Mouse (Mus musculus) midbrain, embryonic 16.5 days (tissue): ENCODE measurements around the gene Phkb. TPM values are rescaled to one million over a fixed set of nuclear protein-coding genes. Genes with fewer than 3 reads are reported as not detected.

Experiments used
- ATAC-seq: fragments of 200-750 bp; cut with Nextera tagmentation; 2 replicates; pipeline ENCODE4 v1.8.0; 2017; ENCODE audit warnings: moderate TSS enrichment
- H3K27ac ChIP-seq: fragments of 300-500 bp; sonication (generic); 2 replicates; pipeline ENCODE4 v1.5.1; 2014; ENCODE audit warnings: mild to moderate bottlenecking, low read length, mixed read lengths
- H3K27me3 ChIP-seq: fragments of 300-500 bp; sonication (generic); 2 replicates; pipeline ENCODE4 v1.6.1; 2014; ENCODE audit warnings: low read depth, low read length, mixed read lengths; ENCODE audit not compliant: control insufficient read depth, insufficient read depth
- H3K36me3 ChIP-seq: fragments of 300-500 bp; sonication (generic); 2 replicates; pipeline ENCODE4 v1.6.1; 2014; ENCODE audit warnings: mild to moderate bottlenecking, low read length, moderate library complexity, mixed read lengths; ENCODE audit not compliant: control insufficient read depth, insufficient read depth
- H3K4me1 ChIP-seq: fragments of 300-500 bp; sonication (generic); 2 replicates; pipeline ENCODE4 v1.6.1; 2014; ENCODE audit warnings: mild to moderate bottlenecking, low read length, mixed read lengths; ENCODE audit not compliant: control insufficient read depth, insufficient read depth
- H3K4me2 ChIP-seq: fragments of 300-500 bp; sonication (generic); 2 replicates; pipeline ENCODE4 v1.6.1; 2014; ENCODE audit warnings: mild to moderate bottlenecking, low read length, mixed read lengths
- H3K4me3 ChIP-seq: fragments of 300-500 bp; sonication (generic); 2 replicates; pipeline ENCODE4 v1.5.1; 2014; ENCODE audit warnings: low read depth, mild to moderate bottlenecking, low read length, moderate library complexity, mixed read lengths
- H3K9ac ChIP-seq: fragments of 300-500 bp; sonication (generic); 2 replicates; pipeline ENCODE4 v1.6.1; 2014; ENCODE audit warnings: low read depth, low read length, mixed read lengths
- H3K9me3 ChIP-seq: fragments of 300-500 bp; sonication (generic); replicated peaks from 2 replicates; pipeline ENCODE4 v1.6.1; 2014; ENCODE audit warnings: mild to moderate bottlenecking, low read length, mixed read lengths; ENCODE audit not compliant: control insufficient read depth, poor library complexity, severe bottlenecking
- WGBS: fragments of 180-500 bp; shearing (Covaris S2); extraction: QIAGEN DNeasy Blood & Tissue Kit; methylation state at CpG from one replicate; pipeline ENCODE4 v1.1.7; 2014; 5-methylcytosine and 5-hydroxymethylcytosine counted together
- polyA plus RNA-seq: library from polyadenylated mRNA; unstranded; fragments of >200 nt; fragmentation: Nextera tagmentation; extraction: Ambion mirVana; gene quantifications from 2 replicates; pipeline ENCODE4 v1.2.1, GENCODE M21; 2015

Gene Phkb
- polyA plus RNA-seq, 1 experiment from 2014 or later, result 32.6 TPM

GRCm38 (mm10) chr8:85924991-85925390, 84.2 kb downstream of the Phkb start:
- H3K36me3 ChIP-seq, result no peaks in the 10 kb centered on the region
- no peak overlapping the region for H3K27ac ChIP-seq

DNA sequence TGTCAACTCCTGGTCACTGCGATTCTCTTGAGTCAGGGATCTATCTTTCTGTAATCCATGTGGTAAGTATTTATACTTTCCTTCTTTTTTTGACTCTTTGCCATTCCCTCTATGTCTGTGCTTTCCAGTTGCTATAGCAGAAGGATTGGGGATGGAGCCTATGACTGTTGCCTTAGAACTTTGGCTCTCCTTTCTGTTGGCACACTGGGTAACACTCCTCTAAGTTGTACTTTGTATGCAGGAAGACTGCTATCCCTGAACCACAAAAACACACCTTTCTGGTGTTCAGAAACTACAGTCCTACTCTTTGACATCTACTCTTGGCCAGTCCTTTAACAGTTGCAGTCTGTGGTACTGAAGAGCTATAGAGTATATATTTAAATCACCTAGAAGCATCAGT, 84.8 kb downstream of the Phkb start:
- Histone ChIP-seq H3K4me1 (0 out of 2 replicates have a peak, but pooled peaks cover 3% of the 10 kb centered on the region), H3K9me3 (no peaks in the 10 kb centered on the region), H3K4me3 (no peak overlapping the region), H3K27me3 (no peaks in the 10 kb centered on the region), H3K36me3 (no peaks in the 10 kb centered on the region), H3K9ac (no peak overlapping the region), H3K4me2 (no peak overlapping the region), H3K27ac (no peak overlapping the region)
- WGBS, result 100% methylated on average over 1 of the region's 1 CpGs
- ATAC-seq, result no peak

More at GRCm38 (mm10) chr8:85924991-85925390, 84.2 kb downstream of the Phkb start:
- H3K4me1 ChIP-seq, result 0 out of 2 replicates have a peak, but pooled peaks cover 3% of the 10 kb centered on the region
- H3K4me2 ChIP-seq, result no peak overlapping the region
- H3K9me3 ChIP-seq, result no peaks in the 10 kb centered on the region
- no peaks in the 10 kb centered on the region for H3K27me3 ChIP-seq
- no peak overlapping the region for H3K4me3 ChIP-seq
- H3K9ac ChIP-seq, result no peak overlapping the region
- no peak for ATAC-seq

DNA sequence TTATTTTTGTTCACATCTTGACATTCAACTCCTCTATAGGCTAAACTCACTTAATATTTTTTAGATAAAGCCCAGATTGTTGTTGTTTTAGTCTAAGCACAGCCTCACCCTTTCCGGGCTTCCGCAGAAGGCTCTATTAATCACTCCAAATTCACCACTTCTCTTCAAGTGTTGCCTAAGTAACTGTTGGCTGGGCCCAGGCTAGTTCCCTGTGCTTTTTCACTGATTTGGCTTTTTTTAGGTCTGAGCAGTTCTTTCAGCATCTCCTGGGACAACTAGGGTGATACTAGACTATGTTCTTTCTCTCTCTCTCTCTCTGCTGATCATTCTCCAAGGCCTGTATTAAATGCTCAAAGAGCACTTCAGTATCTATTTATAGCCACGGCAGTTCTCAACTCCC, 85.3 kb downstream of the Phkb start:
- Histone ChIP-seq H3K4me2 (no peak overlapping the region), H3K27me3 (no peaks in the 10 kb centered on the region), H3K9ac (no peak overlapping the region), H3K9me3 (no peaks in the 10 kb centered on the region), H3K4me1 (0 out of 2 replicates have a peak, but pooled peaks cover 3% of the 10 kb centered on the region), H3K4me3 (no peak overlapping the region), H3K27ac (no peak overlapping the region), H3K36me3 (no peaks in the 10 kb centered on the region)
- WGBS, result 78% methylated on average over 3 of the region's 3 CpGs
- ATAC-seq, result peak; percentile 28; the same call in 1 of the 2 replicates

DNA sequence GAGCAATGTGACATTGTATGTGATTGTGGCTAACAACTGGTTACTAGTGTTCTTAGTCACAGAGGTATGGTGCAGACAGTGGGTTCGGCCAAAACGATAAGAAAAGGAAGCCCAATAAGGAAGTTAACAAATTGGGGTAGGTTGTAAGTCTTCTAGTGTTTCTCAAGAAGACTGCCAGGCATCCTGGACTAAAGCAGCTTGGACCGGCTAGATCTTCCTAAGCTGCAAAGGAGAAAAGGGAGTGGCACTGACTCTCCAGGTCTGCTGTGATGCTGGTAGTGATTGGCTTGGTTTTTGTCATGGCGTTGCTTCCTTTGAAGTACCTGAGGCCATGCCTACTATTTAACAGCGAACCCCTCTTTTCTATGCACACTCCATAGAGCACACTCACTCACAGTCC, 95.4 kb downstream of the Phkb start:
- Histone ChIP-seq H3K4me2 (no peak overlapping the region), H3K4me3 (no peak overlapping the region), H3K27me3 (no peaks in the 10 kb centered on the region), H3K9ac (no peak overlapping the region), H3K27ac (no peak overlapping the region), H3K9me3 (no peaks in the 10 kb centered on the region), H3K4me1 (no peaks in the 10 kb centered on the region), H3K36me3 (no peaks in the 10 kb centered on the region)
- WGBS, result 95% methylated on average over 5 of the region's 5 CpGs
- no peak for ATAC-seq

DNA sequence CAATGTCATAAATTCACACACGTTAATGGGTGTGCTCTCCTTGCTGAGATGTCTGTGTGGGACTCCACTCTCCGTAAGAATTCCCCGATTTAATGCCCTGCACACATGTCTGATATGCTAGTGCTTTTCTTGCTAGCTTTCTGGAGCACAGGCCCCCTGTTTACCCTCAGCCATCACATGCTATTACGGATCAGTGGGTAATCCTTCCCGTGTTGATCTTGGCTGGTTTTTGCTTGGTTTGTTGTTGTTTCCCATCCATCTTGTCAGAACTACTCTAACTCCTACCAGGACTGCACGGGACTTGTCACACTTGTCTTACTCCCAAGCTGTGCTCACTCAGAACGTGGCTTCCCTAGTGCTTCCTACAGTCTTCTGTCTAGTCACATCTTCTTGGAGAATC, 96.6 kb downstream of the Phkb start:
- H3K9me3 ChIP-seq, result no peaks in the 10 kb centered on the region
- WGBS, result 88% methylated on average over 7 of the region's 7 CpGs
- no peak overlapping the region for H3K4me2 ChIP-seq
- no peaks in the 10 kb centered on the region for H3K36me3 ChIP-seq
- ATAC-seq, result no peak
- no peak overlapping the region for H3K27ac ChIP-seq
- no peaks in the 10 kb centered on the region for H3K4me1 ChIP-seq
- no peaks in the 10 kb centered on the region for H3K27me3 ChIP-seq
- H3K4me3 ChIP-seq, result no peak overlapping the region
- no peak overlapping the region for H3K9ac ChIP-seq

DNA sequence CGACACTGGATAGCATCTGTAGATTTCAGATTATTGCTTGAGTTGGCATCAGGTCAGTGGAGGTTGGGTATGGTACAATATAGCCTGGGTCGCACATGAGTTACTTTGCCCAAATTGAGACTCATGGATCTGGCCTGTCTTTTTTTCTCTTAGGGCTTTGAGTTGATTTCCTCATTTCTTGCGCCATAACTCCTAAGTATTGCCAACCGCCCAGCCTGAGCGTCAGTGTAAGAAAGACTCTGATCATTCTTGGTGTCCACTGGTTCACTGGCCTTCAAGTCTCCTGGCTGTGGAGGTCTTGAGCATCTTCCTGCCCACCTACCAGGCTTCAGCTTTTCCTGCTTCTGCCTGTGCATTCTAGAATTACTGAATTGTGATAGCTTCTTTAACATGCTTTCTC, 104.1 kb downstream of the Phkb start:
- ATAC-seq, result no peak
- Histone ChIP-seq H3K9me3 (no peaks in the 10 kb centered on the region), H3K4me2 (no peak overlapping the region), H3K9ac (no peak overlapping the region), H3K27me3 (no peaks in the 10 kb centered on the region), H3K4me3 (no peak overlapping the region), H3K27ac (no peak overlapping the region), H3K4me1 (no peaks in the 10 kb centered on the region), H3K36me3 (no peaks in the 10 kb centered on the region)
- over 99% methylated on average over 5 of the region's 5 CpGs for WGBS

GRCm38 (mm10) chr8:85958391-85958790, 117.6 kb downstream of the Phkb start:
- no peaks in the 10 kb centered on the region for H3K9me3 ChIP-seq
- no peaks in the 10 kb centered on the region for H3K4me1 ChIP-seq
- no peak overlapping the region for H3K4me2 ChIP-seq
- ATAC-seq, result no peak
- no peaks in the 10 kb centered on the region for H3K27me3 ChIP-seq
- H3K4me3 ChIP-seq, result no peak overlapping the region
- no peak overlapping the region for H3K9ac ChIP-seq
- H3K36me3 ChIP-seq, result peaks cover 3% of the 10 kb centered on the region; the same call in 1 of the 2 replicates
- 95% methylated on average over 2 of the region's 2 CpGs for WGBS
- no peak overlapping the region for H3K27ac ChIP-seq

DNA sequence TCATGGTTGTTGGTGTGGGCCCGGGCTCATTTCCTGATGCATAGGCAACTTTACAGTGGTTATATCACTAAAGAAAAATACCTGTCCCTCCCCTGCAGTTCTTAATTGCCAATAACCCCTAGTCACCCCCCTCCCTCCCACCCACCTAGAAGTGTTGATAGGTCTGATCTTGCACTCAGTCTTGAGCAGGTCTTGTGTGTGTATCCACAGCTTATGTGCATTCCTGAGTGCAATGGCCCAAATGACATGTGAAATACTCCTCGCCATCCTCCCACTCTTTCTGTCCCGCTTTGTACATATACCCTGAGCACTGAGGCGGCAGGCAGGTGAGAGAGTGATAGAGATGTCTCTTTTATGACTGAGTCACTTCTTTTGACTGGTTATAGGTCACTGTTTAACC, 119.1 kb downstream of the Phkb start:
- H3K9me3 ChIP-seq, result no peaks in the 10 kb centered on the region
- no peaks in the 10 kb centered on the region for H3K4me1 ChIP-seq
- no peaks in the 10 kb centered on the region for H3K27me3 ChIP-seq
- H3K4me3 ChIP-seq, result no peak overlapping the region
- 95% methylated on average over 4 of the region's 4 CpGs for WGBS
- H3K27ac ChIP-seq, result no peak overlapping the region
- no peak overlapping the region for H3K9ac ChIP-seq
- no peak overlapping the region for H3K4me2 ChIP-seq
- no peak for ATAC-seq
- H3K36me3 ChIP-seq, result peaks cover 3% of the 10 kb centered on the region; the same call in 1 of the 2 replicates

- 97% methylated on average over 4 of the region's 4 CpGs for WGBS
- H3K27ac ChIP-seq, result no peak overlapping the region
- no peaks in the 10 kb centered on the region for H3K9me3 ChIP-seq
- H3K27me3 ChIP-seq, result no peaks in the 10 kb centered on the region
- no peak overlapping the region for H3K9ac ChIP-seq
- no peaks in the 10 kb centered on the region for H3K36me3 ChIP-seq
- H3K4me3 ChIP-seq, result no peak overlapping the region
- no peak for ATAC-seq
- no peaks in the 10 kb centered on the region for H3K4me1 ChIP-seq
- no peak overlapping the region for H3K4me2 ChIP-seq
Measured at GRCm38 (mm10) chr8:85977588-85978077, 136.9 kb downstream of the Phkb start.
